In genomic region chr1:125576965-125577364, GRCm38 (mm10) we compare ENCODE assay signal across 22 mouse cellular contexts. TPM values are rescaled to one million over a fixed set of nuclear protein-coding genes. Genes with fewer than 3 reads are reported as not detected.
A peak's percentile ranks its signal among the peaks of the same experiment; 100 is the strongest.
DNase-seq lines count a peak whose midpoint lies in the region; ATAC-seq and TF ChIP-seq lines count a peak whose summit lies in the region.
"Had no signal": no experiment of that assay in that cellular context is flagged by ENCODE, and none has a peak within 500 bp of the region (broad histone marks: within the 10 kb centered on the region; RNA-seq: fewer than 3 reads in every experiment).

No protein-coding gene starts in this region.

- H3K27ac ChIP-seq in gastrocnemius, adult 2 months = peak overlapping the region; percentile 78
- peak overlapping the region; percentile 98 to 99 for H3K27ac ChIP-seq in heart, embryonic 14.5 days (replicated peaks in 1 of 2; ENCODE audit: control insufficient read depth in 1 of 2, insufficient read depth in 1 of 2, low read depth in 2 of 2, low read length in 2 of 2)
- H3K27ac ChIP-seq in embryonic fibroblast, embryonic 13.5 days (ENCODE audit: insufficient read depth, low read length) = 0 out of 2 replicates have a peak overlapping the region, but pooled peaks have one; percentile 7
- H3K27ac ChIP-seq: embryonic facial prominence, embryonic 12.5 days; hindbrain, postnatal 0 days; kidney, embryonic 15.5 days; limb, embryonic 12.5 days; liver, embryonic 13.5 days; neural tube, embryonic 15.5 days had no signal

- DNase-seq in gastrocnemius, adult 2 months = no peak
- no peak for DNase-seq in gastrocnemius, postnatal 25 days
- no peak for DNase-seq in heart, postnatal 10 days
- DNase-seq: adrenal gland, postnatal 25 days; cerebellum, adult 2 months; forebrain, postnatal 0 days; liver, embryonic 13.5 days; lung, embryonic 14.5 days; lung, postnatal 36 days; midbrain, embryonic 14.5 days; thymus, postnatal 25 days had no signal

- no peak for ATAC-seq in heart, embryonic 14.5 days (ENCODE audit: insufficient number of reproducible peaks, insufficient read depth, low FRiP score, low read depth)
- no peak for ATAC-seq in megakaryocyte-erythroid progenitor cell, adult 5-6 weeks (replicated peaks; ENCODE audit: low FRiP score, low TSS enrichment, poor library complexity, severe bottlenecking)
- ATAC-seq: forebrain, postnatal 0 days; hindbrain, postnatal 0 days; intestine, postnatal 0 days had no signal

- H3K4me2 ChIP-seq in heart, embryonic 14.5 days (ENCODE audit: low read length) = no peak overlapping the region
- peak overlapping the region; percentile 7 for H3K4me2 ChIP-seq in myocyte (ENCODE audit: low read depth)
- H3K4me2 ChIP-seq: embryonic facial prominence, embryonic 12.5 days; kidney, embryonic 15.5 days; limb, embryonic 12.5 days; liver, embryonic 13.5 days; lung, embryonic 14.5 days; neural tube, embryonic 15.5 days had no signal

- H3K79me2 ChIP-seq in myocyte (ENCODE audit: control insufficient read depth, insufficient read depth) = no peaks in the 10 kb centered on the region

- no peak for TF ChIP-seq POLR2A in embryonic fibroblast, embryonic 13.5 days (IDR thresholded peaks at IDR 0.05; ENCODE audit: low read depth, low read length)
- no peak for TF ChIP-seq POLR2A in myocyte (IDR thresholded peaks at IDR 0.05; ENCODE audit: insufficient read length, low read depth)

- no peaks in the 10 kb centered on the region for H3K27me3 ChIP-seq in heart, embryonic 14.5 days (ENCODE audit: control insufficient read depth, insufficient read depth, low read length)
- H3K27me3 ChIP-seq in myocyte (ENCODE audit: control insufficient read depth, insufficient read depth, insufficient read length) = no peaks in the 10 kb centered on the region
- H3K27me3 ChIP-seq: CH12.LX; embryonic facial prominence, embryonic 12.5 days; kidney, embryonic 15.5 days; limb, embryonic 12.5 days; liver, embryonic 13.5 days; neural tube, embryonic 15.5 days had no signal

- H3K36me3 ChIP-seq in heart, embryonic 14.5 days (ENCODE audit: control insufficient read depth, insufficient read depth, low read length) = peaks cover 85% of the 10 kb centered on the region
- H3K36me3 ChIP-seq in myocyte (ENCODE audit: control insufficient read depth, insufficient read depth) = peaks cover 12% of the 10 kb centered on the region

- 0 out of 2 replicates have a peak, but pooled peaks cover 2% of the 10 kb centered on the region for H3K9me3 ChIP-seq in heart, embryonic 14.5 days (ENCODE audit: control insufficient read depth, low read length)
- H3K9me3 ChIP-seq: embryonic facial prominence, embryonic 12.5 days; kidney, embryonic 15.5 days; limb, embryonic 12.5 days; liver, embryonic 13.5 days; neural tube, embryonic 15.5 days had no signal

- no peak overlapping the region for H3ac ChIP-seq in myocyte (ENCODE audit: control insufficient read depth, insufficient read length)

- H3K9ac ChIP-seq in heart, embryonic 14.5 days (ENCODE audit: low read length) = peak overlapping the region; percentile 25; the same call in 1 of the 2 replicates
- H3K9ac ChIP-seq: embryonic facial prominence, embryonic 12.5 days; forebrain, postnatal 0 days; kidney, embryonic 15.5 days; limb, embryonic 12.5 days; liver, embryonic 13.5 days; lung, embryonic 14.5 days; neural tube, embryonic 15.5 days had no signal

- intact Hi-C loops in gastrocnemius, adult 2 months (cut with DNase I) = no loop called here
- intact Hi-C loops in heart, postnatal 10 days (cut with DNase I) = no loop called here

- H3K4me1 ChIP-seq in heart, embryonic 14.5 days (ENCODE audit: control insufficient read depth in 2 of 2, insufficient read depth in 2 of 2, low read length in 2 of 2) = peaks cover 7 to 21% of the 10 kb centered on the region in 2 experiments
- H3K4me1 ChIP-seq in embryonic fibroblast, embryonic 13.5 days (ENCODE audit: control insufficient read depth, insufficient read depth, low read length) = no peaks in the 10 kb centered on the region
- H3K4me1 ChIP-seq: embryonic facial prominence, embryonic 12.5 days; kidney, embryonic 15.5 days; limb, embryonic 12.5 days; liver, embryonic 13.5 days; neural tube, embryonic 15.5 days had no signal

- H3K4me3 ChIP-seq in gastrocnemius, adult 2 months = no peak overlapping the region
- no peak overlapping the region for H3K4me3 ChIP-seq in heart, embryonic 14.5 days (ENCODE audit: control insufficient read depth in 1 of 2, insufficient read depth in 1 of 2, low read depth in 1 of 2, low read length in 2 of 2)
- H3K4me3 ChIP-seq in embryonic fibroblast, embryonic 13.5 days (ENCODE audit: insufficient read depth, low read length) = no peak overlapping the region
- H3K4me3 ChIP-seq in myocyte = no peak overlapping the region
- H3K4me3 ChIP-seq: embryonic facial prominence, embryonic 12.5 days; kidney, embryonic 15.5 days; limb, embryonic 12.5 days; liver, embryonic 13.5 days; neural tube, embryonic 15.5 days had no signal

- no peak for TF ChIP-seq CTCF in gastrocnemius, adult 2 months (IDR thresholded peaks at IDR 0.05)
- no peak for TF ChIP-seq CTCF in embryonic fibroblast, embryonic 13.5 days (IDR thresholded peaks at IDR 0.05; ENCODE audit: borderline replicate concordance, insufficient read depth, low read length)

TF ChIP-seq in myocyte, 11 proteins besides CTCF, POLR2A, EP300 and RAD21:
- no peak for TF ChIP-seq USF1 (IDR thresholded peaks at IDR 0.05; ENCODE audit: low read depth)
- TF ChIP-seq MYOG (IDR thresholded peaks at IDR 0.05; ENCODE audit: control insufficient read depth in 1 of 3, insufficient read depth in 1 of 3, insufficient read length in 2 of 3, low read depth in 2 of 3) = no peak
- no peak for TF ChIP-seq TCF12 (IDR thresholded peaks at IDR 0.05; ENCODE audit: insufficient read depth, poor library complexity, severe bottlenecking)
- no peak for TF ChIP-seq TCF3 (IDR thresholded peaks at IDR 0.05; ENCODE audit: insufficient read length, low read depth)
- no peak for TF ChIP-seq MYOD1 (IDR thresholded peaks at IDR 0.05; ENCODE audit: control insufficient read depth in 1 of 3, insufficient read length in 2 of 3, low read depth in 2 of 3)
- TF ChIP-seq SRF (IDR thresholded peaks at IDR 0.05; ENCODE audit: control insufficient read depth, insufficient read length, low read depth) = no peak
TF ChIP-seq in myocyte: peak in this region for 0.

RNA-seq across cellular contexts. Expression of gene Slc35f5, which starts 16.6 kb away (rescaled TPM):
- 10 to 100 TPM; 21.7 to 26.2 TPM for total RNA-seq in gastrocnemius, adult 2 months (2021)
- 10 to 100 TPM; 18.6 to 18.9 TPM for total RNA-seq in gastrocnemius, postnatal 25 days (2021)
- polyA plus RNA-seq in heart, embryonic 14.5 days (2014; fragmentation: Nextera tagmentation; extraction: Ambion mirVana) = 88.4 and 89.9 TPM in 2 replicates
- 100 to 1,000 TPM in 1 of 2 experiments, 10 to 100 TPM in 1; 95.1 to 123 TPM for total RNA-seq in heart, postnatal 10 days (2021)
- 45.7 and 53.7 TPM in 2 replicates for polyA plus RNA-seq in embryonic fibroblast, embryonic 13.5 days (2011; ENCODE audit: insufficient read length, low read depth, missing spikeins)
- 14.5 TPM for polyA plus RNA-seq in myocyte (2012; fragmentation: generic; extraction: Trizol)
- total RNA-seq in megakaryocyte-erythroid progenitor cell, adult 5-6 weeks (2014; fragmentation: Nextera tagmentation) = 2.1 and 10.4 TPM in 2 replicates
- 1.2 and 6.2 TPM in 2 replicates for total RNA-seq in megakaryocyte-erythroid progenitor cell, adult 5-6 weeks (2017)

Comparison
In these comparisons a context has a peak if more than half of its experiments do, and no peak if none do; other contexts are left out.
1. H3K27ac ChIP-seq: peak in every context shown above with its lines; median percentile 98 in heart, embryonic 14.5 days; 78 in gastrocnemius, adult 2 months; 7 in embryonic fibroblast, embryonic 13.5 days.